Mouse (Mus musculus) midbrain, embryonic 16.5 days (tissue): ENCODE results near the gene Nubp2. TPM values are rescaled to one million over a fixed set of nuclear protein-coding genes. Genes with fewer than 3 reads are reported as not detected.

Experiments used
- ATAC-seq: fragments of 200-750 bp; cut with Nextera tagmentation; 2 replicates; pipeline ENCODE4 v1.8.0; 2017; ENCODE audit warnings: moderate TSS enrichment
- H3K27ac ChIP-seq: fragments of 300-500 bp; sonication (generic); 2 replicates; pipeline ENCODE4 v1.5.1; 2014; ENCODE audit warnings: mild to moderate bottlenecking, low read length, mixed read lengths
- H3K27me3 ChIP-seq: fragments of 300-500 bp; sonication (generic); 2 replicates; pipeline ENCODE4 v1.6.1; 2014; ENCODE audit warnings: low read depth, low read length, mixed read lengths; ENCODE audit not compliant: control insufficient read depth, insufficient read depth
- H3K36me3 ChIP-seq: fragments of 300-500 bp; sonication (generic); 2 replicates; pipeline ENCODE4 v1.6.1; 2014; ENCODE audit warnings: mild to moderate bottlenecking, low read length, moderate library complexity, mixed read lengths; ENCODE audit not compliant: control insufficient read depth, insufficient read depth
- H3K4me1 ChIP-seq: fragments of 300-500 bp; sonication (generic); 2 replicates; pipeline ENCODE4 v1.6.1; 2014; ENCODE audit warnings: mild to moderate bottlenecking, low read length, mixed read lengths; ENCODE audit not compliant: control insufficient read depth, insufficient read depth
- H3K4me2 ChIP-seq: fragments of 300-500 bp; sonication (generic); 2 replicates; pipeline ENCODE4 v1.6.1; 2014; ENCODE audit warnings: mild to moderate bottlenecking, low read length, mixed read lengths
- H3K4me3 ChIP-seq: fragments of 300-500 bp; sonication (generic); 2 replicates; pipeline ENCODE4 v1.5.1; 2014; ENCODE audit warnings: low read depth, mild to moderate bottlenecking, low read length, moderate library complexity, mixed read lengths
- H3K9ac ChIP-seq: fragments of 300-500 bp; sonication (generic); 2 replicates; pipeline ENCODE4 v1.6.1; 2014; ENCODE audit warnings: low read depth, low read length, mixed read lengths
- H3K9me3 ChIP-seq: fragments of 300-500 bp; sonication (generic); replicated peaks from 2 replicates; pipeline ENCODE4 v1.6.1; 2014; ENCODE audit warnings: mild to moderate bottlenecking, low read length, mixed read lengths; ENCODE audit not compliant: control insufficient read depth, poor library complexity, severe bottlenecking
- WGBS: fragments of 180-500 bp; shearing (Covaris S2); extraction: QIAGEN DNeasy Blood & Tissue Kit; methylation state at CpG from one replicate; pipeline ENCODE4 v1.1.7; 2014; 5-methylcytosine and 5-hydroxymethylcytosine counted together
- polyA plus RNA-seq: library from polyadenylated mRNA; unstranded; fragments of >200 nt; fragmentation: Nextera tagmentation; extraction: Ambion mirVana; gene quantifications from 2 replicates; pipeline ENCODE4 v1.2.1, GENCODE M21; 2015

Gene Nubp2
- polyA plus RNA-seq, 1 experiment from 2014 or later: 54.7 TPM

- Histone ChIP-seq H3K27me3 (no peaks in the 10 kb centered on the region), H3K9me3 (no peaks in the 10 kb centered on the region), H3K9ac (peak within 1 kb of the TSS; percentile 73), H3K27ac (peak within 1 kb of the TSS; percentile 84), H3K4me3 (peak within 1 kb of the TSS; percentile 86), H3K4me1 (peaks cover 32% of the 10 kb centered on the region), H3K4me2 (peak within 1 kb of the TSS; percentile 97), H3K36me3 (peaks cover 39% of the 10 kb centered on the region)
- peak; percentile 61 for ATAC-seq
- WGBS: under 1% methylated on average over 48 of the region's 50 CpGs
These were observed 10.3 kb upstream of the Nubp2 start, which contains the start of gene Nme3 for GRCm38 (mm10) chr17:24896241-24896992. Gene Nme3, plus strand, starts transcription at chr17:24896500.

- H3K27me3 ChIP-seq: no peaks in the 10 kb centered on the region
- peaks cover 38% of the 10 kb centered on the region for H3K36me3 ChIP-seq
- H3K27ac ChIP-seq: peak overlapping the region; percentile 84
- ATAC-seq: 0 out of 2 replicates have a peak, but pooled peaks have one; percentile 1
- 9% methylated on average over 23 of the region's 23 CpGs for WGBS
- H3K9me3 ChIP-seq: no peaks in the 10 kb centered on the region
- H3K9ac ChIP-seq: peak overlapping the region; percentile 73
- peak overlapping the region; percentile 86 for H3K4me3 ChIP-seq
- H3K4me1 ChIP-seq: peaks cover 32% of the 10 kb centered on the region
- H3K4me2 ChIP-seq: peak overlapping the region; percentile 97
These were observed 9.6 kb upstream of the Nubp2 start for GRCm38 (mm10) chr17:24895571-24896240.

GRCm38 (mm10) chr17:24894995-24895547 lies 8.9 kb upstream of the Nubp2 start, which contains the start of the genes Eme2 and Mrps34:
Gene Eme2, minus strand, starts transcription at chr17:24895087.
Gene Mrps34, plus strand, starts transcription at chr17:24895116.
- peaks cover 41% of the 10 kb centered on the region for H3K36me3 ChIP-seq
- peaks cover 32% of the 10 kb centered on the region for H3K4me1 ChIP-seq
- WGBS: under 1% methylated on average over 62 of the region's 62 CpGs
- peak within 1 kb of the TSS; percentile 86 for H3K4me3 ChIP-seq
- peak within 1 kb of the TSS; percentile 97 for H3K4me2 ChIP-seq
- peak within 1 kb of the TSS; percentile 73 for H3K9ac ChIP-seq
- H3K9me3 ChIP-seq: no peaks in the 10 kb centered on the region
- H3K27me3 ChIP-seq: no peaks in the 10 kb centered on the region
- peak within 1 kb of the TSS; percentile 84 for H3K27ac ChIP-seq
- peak; percentile 40 for ATAC-seq

- WGBS: 11% methylated on average over 31 of the region's 31 CpGs
- H3K36me3 ChIP-seq: peaks cover 36% of the 10 kb centered on the region
- no peaks in the 10 kb centered on the region for H3K27me3 ChIP-seq
- peak overlapping the region; percentile 97 for H3K4me2 ChIP-seq
- peaks cover 33% of the 10 kb centered on the region for H3K4me1 ChIP-seq
- peak overlapping the region; percentile 65 for H3K27ac ChIP-seq
- peak overlapping the region; percentile 73 for H3K9ac ChIP-seq
- ATAC-seq: peak; percentile 25
- H3K4me3 ChIP-seq: peak overlapping the region; percentile 86
- no peaks in the 10 kb centered on the region for H3K9me3 ChIP-seq
These were observed 8.2 kb upstream of the Nubp2 start for GRCm38 (mm10) chr17:24894061-24894994.

- WGBS: 92% methylated on average over 2 of the region's 2 CpGs
- Histone ChIP-seq H3K9me3 (no peaks in the 10 kb centered on the region), H3K4me3 (no peak overlapping the region), H3K27ac (no peak overlapping the region), H3K4me2 (no peak overlapping the region), H3K27me3 (no peaks in the 10 kb centered on the region), H3K9ac (no peak overlapping the region; the same call in 1 of the 2 replicates), H3K4me1 (peaks cover 43% of the 10 kb centered on the region), H3K36me3 (peaks cover 28% of the 10 kb centered on the region)
- ATAC-seq: no peak
These were observed 7.1 kb upstream of the Nubp2 start for GRCm38 (mm10) chr17:24893276-24893675.

GRCm38 (mm10) chr17:24892785-24893184 lies 6.6 kb upstream of the Nubp2 start:
- no peaks in the 10 kb centered on the region for H3K27me3 ChIP-seq
- H3K9me3 ChIP-seq: no peaks in the 10 kb centered on the region
- no peak overlapping the region for H3K9ac ChIP-seq
- H3K36me3 ChIP-seq: peaks cover 26% of the 10 kb centered on the region
- H3K4me3 ChIP-seq: no peak overlapping the region
- WGBS: 85% methylated on average over 12 of the region's 12 CpGs
- peaks cover 47% of the 10 kb centered on the region for H3K4me1 ChIP-seq
- no peak overlapping the region for H3K27ac ChIP-seq
- no peak overlapping the region for H3K4me2 ChIP-seq
- ATAC-seq: no peak

- WGBS: 88% methylated on average over 12 of the region's 13 CpGs
These were observed 5.2 kb upstream of the Nubp2 start for GRCm38 (mm10) chr17:24891321-24891720.

More at GRCm38 (mm10) chr17:24891321-24891720, 5.2 kb upstream of the Nubp2 start:
- no peak overlapping the region for H3K27ac ChIP-seq
- H3K9me3 ChIP-seq: no peaks in the 10 kb centered on the region
- no peak overlapping the region for H3K4me2 ChIP-seq
- H3K27me3 ChIP-seq: no peaks in the 10 kb centered on the region
- H3K4me1 ChIP-seq: peaks cover 45% of the 10 kb centered on the region
- no peak for ATAC-seq
- H3K9ac ChIP-seq: no peak overlapping the region
- H3K36me3 ChIP-seq: peaks cover 26% of the 10 kb centered on the region
- H3K4me3 ChIP-seq: no peak overlapping the region
